Mouse (Mus musculus) Muller cell, postnatal 12 days (primary cell): Measurements from ENCODE around the gene Fam243.

Experiments used
- DNase-seq: peaks from one replicate; pipeline ENCODE4 v3.0.0-alpha.2; 2015; ENCODE audit errors: inconsistent ontology term

Gene Fam243

DNA sequence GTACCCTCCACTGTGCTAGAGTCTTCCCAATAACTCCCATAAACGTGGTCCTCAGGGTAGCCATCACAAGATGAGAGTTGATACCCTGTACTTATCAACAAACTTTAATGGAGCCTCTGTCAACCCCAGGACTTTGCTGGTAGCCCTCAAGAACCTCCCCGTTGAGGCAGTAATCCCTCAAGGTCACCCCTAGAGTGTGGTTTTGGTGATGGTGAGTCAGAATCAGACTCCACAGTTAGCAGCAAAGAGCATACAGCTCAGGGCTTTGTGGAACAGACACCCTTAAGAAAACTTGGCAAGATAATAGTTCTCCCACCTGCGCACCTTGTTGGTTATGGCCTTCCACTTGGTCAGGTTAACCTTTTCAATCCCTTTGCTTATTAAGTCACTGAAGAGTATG lies 880 bp downstream of the Fam243 start:
- no peak for DNase-seq

DNA sequence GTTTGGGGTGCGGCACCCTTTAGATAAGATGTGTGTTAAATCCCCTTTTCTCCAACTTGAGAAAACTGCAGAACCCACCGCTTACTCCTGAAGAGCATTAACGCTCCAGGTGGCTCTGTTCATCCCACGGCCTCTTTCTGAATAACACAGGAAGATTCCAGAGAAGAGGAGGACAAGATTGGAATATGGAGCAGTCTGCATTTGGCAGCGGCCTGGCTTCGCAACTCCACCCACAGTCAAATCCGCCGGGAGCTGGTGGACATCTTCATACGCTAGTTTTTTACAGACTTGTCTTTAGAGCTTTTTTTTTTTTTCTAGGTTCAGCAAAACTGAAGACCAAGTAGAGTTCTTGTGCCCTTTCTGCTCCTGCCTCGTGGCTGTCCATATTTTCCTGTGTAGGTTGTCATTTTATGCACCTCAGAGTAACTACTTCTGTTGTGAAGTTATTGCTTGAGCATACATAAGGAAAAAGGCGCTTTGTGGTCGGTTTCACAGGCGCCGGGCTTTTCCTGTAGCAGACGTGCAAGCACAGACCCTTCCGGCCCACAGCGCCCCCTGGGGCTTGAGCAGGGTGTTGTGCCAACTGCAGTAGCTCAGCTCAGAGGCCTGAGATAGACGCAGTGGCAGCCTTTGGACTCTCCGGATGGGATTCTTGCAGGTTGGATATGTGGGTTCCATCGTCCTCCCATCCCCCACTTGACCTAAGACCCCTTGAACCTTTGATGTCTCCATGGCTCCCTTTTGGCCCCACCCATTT lies 1.7 kb downstream of the Fam243 start:
- DNase-seq = no peak

DNA sequence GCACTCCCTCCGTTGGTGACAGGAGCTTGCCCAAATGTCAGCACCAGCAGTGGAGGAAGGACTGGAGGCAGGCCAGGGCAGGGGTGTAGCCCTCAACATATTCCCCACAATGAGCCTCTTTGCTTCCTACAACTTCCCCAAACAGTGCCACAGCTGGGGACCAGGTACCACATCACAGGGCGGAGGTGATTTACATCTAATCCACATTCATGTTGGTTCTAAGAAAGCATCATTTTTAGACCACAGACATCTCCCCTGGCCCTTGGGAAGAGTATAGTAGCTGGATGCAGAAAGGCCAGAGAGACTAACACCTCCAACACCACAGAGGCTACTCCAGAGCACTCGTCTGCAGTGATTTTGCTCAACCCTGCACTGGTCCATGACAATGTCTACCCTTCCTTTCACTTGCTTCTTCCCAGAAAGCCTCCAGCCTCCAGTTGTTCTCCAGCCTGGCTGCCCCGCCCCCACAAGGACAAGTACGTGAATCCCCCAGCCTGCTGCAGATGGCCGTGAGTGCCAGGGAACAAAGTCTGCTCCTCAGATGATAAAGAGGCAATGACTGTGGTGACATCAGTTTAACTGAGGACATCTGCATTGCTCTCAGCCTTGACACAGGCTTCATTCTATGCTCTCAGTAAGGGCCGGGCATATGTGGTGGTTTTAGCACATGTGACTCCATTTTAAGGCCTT lies 5.0 kb downstream of the Fam243 start:
- no peak for DNase-seq

- DNase-seq = peak; percentile 60
Measured at GRCm38 (mm10) chr16:92313953-92314741, 7.1 kb downstream of the Fam243 start.

DNA sequence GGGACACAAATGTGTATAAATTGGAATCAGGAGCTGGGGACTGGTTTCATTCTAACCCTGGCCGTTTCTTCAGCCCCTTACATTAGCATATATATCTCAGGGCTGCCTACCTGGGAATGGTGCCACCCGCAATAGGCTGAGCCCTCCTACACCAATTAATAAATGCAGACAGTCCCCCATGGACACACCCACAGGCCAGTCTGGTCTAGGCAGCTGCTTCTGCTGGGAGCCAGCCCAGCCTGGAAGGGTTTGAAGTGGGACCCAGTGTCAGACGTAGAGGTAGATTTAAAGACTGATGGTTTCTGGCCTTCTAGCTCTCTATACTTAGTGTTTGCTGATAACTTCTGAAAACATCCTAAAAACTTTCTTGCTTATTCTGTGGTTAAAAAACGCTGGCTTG lies 12.1 kb downstream of the Fam243 start:
- no peak for DNase-seq

DNA sequence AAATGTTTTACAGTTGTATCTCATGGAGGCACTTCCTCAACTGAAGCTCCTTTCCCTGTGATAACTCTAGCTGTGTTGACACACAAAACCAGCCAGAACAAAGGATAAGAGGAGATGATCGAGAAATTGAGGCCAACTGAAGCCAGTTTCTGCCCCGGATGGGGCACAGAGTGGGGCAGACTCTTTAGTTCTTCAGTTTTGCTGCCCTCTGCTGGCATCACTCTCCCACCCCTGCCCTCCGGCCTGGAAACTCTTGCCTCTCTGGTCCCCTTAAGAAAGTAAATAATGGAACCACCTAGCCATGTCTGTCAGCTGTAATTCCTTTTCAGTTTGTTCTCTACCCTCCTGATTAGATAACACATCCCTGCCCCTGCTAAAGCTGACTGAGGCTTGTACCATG lies 13.3 kb downstream of the Fam243 start:
- no peak for DNase-seq

- DNase-seq = no peak
Measured at GRCm38 (mm10) chr16:92305519-92305918, 15.7 kb downstream of the Fam243 start.

DNA sequence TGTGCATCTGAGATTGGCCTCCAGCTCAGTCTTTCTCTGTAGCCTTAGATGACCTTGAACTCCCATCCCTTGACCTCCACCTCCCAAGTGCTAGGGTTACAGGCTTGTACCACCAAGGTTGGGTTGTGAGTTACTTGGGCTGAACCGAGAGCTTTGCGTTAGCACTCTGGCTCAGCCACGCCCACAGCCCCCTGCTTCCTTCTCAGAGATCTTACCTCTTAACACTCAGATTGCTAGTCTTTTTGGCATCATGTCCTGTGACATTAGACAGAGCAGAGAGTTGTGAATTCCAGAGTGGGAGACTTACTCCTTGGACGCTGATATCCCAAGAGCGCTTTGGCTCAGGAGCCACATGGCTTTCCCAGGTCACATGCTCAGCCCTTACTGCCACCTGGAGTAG lies 18.7 kb downstream of the Fam243 start:
- no peak for DNase-seq

GRCm38 (mm10) chr16:92301989-92302388 lies 19.3 kb downstream of the Fam243 start:
- no peak for DNase-seq

GRCm38 (mm10) chr16:92301412-92301806 lies 19.8 kb downstream of the Fam243 start:
- DNase-seq = no peak

DNA sequence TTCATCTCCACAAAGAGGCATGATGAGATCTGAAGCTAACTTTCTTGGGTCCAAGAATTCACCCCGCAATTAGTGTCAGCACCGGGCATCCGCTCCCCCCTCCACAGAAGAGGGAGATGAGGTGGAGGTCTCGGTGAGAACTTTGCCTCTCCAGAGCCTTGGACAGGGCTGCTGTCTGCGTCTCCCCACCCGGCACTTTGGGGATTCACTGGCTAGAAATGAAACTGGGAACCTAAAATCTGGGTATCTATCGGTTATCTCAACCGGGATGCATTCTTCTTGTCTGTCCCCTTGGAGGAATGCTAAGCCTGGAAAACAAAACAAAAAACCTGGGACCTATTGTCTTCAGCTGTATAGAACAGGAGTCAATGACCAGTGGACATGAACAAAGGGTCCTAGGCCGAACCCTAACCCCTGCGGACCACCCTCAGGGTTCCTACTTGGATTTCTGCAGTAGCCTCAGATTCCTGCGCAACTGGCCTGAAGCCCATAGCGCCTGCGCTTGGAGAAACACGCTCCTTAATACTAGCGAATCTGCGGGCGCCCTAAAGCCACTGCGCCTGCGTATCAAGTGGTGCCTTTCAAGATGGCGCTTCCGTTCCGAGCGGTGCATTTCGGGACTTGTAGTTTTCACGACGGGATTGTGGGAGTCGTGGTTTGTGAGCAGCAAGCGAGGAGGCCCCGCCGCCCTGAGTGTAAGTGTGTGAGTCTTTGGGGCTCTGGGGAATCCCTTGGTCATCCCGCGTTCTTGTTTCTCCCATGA lies 20.4 kb downstream of the Fam243 start, which contains the start of gene Smim11:
Smim11 (plus strand) TSS at position 638 of the 763 bp plus-strand sequence.
- peak; percentile 91 for DNase-seq

GRCm38 (mm10) chr16:92295328-92295727 lies 25.9 kb downstream of the Fam243 start:
- no peak for DNase-seq

DNA sequence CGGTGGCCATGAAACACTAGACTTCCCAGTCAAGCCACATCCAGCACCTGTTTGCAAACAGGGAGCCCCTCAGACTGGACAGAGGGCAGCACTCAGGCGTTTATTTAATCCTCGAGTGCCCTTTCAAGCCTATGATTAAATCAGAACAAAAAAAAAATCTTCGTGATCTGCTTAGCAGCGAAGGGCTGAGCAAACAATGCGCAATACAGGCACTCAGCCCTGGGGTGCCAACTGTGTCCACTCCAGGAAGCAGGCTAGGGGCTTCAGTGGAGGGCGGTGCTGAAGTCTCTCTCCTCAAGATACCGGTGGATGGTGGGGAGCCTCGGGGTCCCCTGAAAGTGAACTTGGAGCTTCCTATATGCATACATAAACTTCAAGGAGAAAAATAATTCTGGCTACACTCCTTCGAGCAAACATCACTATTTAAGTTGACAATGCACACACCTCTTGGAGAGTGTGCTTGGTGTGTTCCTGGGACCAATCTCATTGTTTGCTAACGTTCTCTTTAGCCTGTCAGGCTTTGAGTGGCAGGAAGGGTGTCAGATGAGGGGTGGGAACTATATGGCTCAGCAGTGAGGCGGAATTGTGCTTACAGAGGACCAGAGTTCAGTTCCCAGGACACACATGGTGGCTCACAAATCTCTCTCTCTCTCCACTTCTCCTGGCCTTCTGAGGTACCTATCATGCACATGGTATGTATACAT lies 26.8 kb downstream of the Fam243 start:
- DNase-seq = no peak

GRCm38 (mm10) chr16:92292101-92292500 lies 29.1 kb downstream of the Fam243 start, which contains the start of gene Kcne2:
TSS of gene Kcne2 (plus strand) at chr16:92292389.
- DNase-seq = no peak

DNA sequence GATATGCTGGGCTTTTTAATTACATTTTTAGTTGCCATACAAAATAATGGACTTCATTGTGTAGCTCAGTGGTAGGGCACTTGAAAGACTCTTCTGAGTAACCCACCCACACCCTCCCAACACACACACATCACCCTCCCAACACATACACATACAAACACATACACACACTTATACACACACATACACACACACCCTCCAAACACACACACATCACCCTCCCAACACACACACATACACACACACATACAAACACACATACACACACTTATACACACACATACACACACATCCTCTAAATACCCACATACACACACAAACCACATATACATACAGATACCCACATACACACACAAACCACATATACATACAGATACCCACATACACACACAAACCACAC lies 31.2 kb downstream of the Fam243 start:
- DNase-seq = no peak

- DNase-seq = no peak
Measured at GRCm38 (mm10) chr16:92288778-92289177, 32.5 kb downstream of the Fam243 start.

DNA sequence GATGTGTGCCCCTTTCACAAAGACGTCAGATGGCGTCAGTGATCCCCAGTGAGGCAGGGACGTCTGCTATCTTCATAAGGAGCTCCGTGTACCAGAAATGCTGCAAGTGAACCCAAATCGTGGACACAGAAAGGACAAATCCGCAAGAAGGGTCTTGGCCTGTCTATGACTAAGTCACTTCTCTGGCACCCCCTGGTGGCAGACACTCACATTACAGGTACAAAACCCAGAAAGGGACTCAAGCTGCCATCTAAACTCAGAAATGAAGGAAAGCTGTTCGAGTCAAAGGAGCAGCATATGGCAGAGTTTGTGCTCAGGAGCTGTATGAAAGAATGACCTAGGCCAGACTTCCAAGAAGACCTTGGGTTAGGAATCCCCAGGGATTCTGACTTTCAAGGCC lies 34.6 kb downstream of the Fam243 start:
- DNase-seq = peak; percentile 74

- no peak for DNase-seq
Measured at GRCm38 (mm10) chr16:92285068-92285467, 36.2 kb downstream of the Fam243 start.

GRCm38 (mm10) chr16:92282671-92283070 lies 38.6 kb downstream of the Fam243 start:
- DNase-seq = no peak

GRCm38 (mm10) chr16:92275526-92275925 lies 45.7 kb downstream of the Fam243 start:
- DNase-seq = no peak

DNA sequence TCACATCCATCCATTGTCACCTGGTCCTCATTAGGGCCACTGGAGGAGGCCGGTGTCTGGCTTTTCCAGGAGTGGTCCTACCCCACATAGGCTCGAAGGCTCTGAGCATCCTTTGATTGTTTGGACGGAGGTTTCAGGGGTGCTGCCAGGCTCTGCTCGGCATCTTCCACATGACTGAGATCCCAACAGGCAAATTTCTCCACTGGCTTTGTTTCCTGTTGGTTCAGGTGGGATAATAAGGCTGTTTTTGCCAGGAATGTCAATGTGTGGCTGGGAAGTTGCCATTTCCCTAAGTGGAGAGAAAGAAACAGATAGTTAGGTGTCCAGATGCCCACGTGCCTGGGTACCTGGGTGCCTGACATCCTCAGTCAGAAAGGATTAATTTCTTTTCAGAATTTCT lies 46.7 kb downstream of the Fam243 start:
- DNase-seq = no peak
